Mouse (Mus musculus) heart, embryonic 15.5 days (tissue): ENCODE data around the gene Fmo6. TPM values are rescaled to one million over a fixed set of nuclear protein-coding genes. Genes with fewer than 3 reads are reported as not detected.

Source experiments
- ATAC-seq: fragments of 200-750 bp; cut with Nextera tagmentation; replicated peaks from 2 replicates; pipeline ENCODE4 v1.8.0; 2017; ENCODE audit warnings: low read depth, moderate TSS enrichment; ENCODE audit not compliant: insufficient number of reproducible peaks, insufficient read depth, low FRiP score
- H3K27ac ChIP-seq: fragments of 300-500 bp; sonication (generic); 2 replicates; pipeline ENCODE4 v1.5.1; 2015; ENCODE audit warnings: mild to moderate bottlenecking, inconsistent platforms
- H3K27me3 ChIP-seq: fragments of 300-500 bp; sonication (generic); 2 replicates; pipeline ENCODE4 v1.6.1; 2015; ENCODE audit warnings: inconsistent platforms
- H3K36me3 ChIP-seq: fragments of 300-500 bp; sonication (generic); 2 replicates; pipeline ENCODE4 v1.6.1; 2015; ENCODE audit warnings: mild to moderate bottlenecking, inconsistent platforms
- H3K4me1 ChIP-seq: fragments of 300-500 bp; sonication (generic); replicated peaks from 2 replicates; pipeline ENCODE4 v1.6.1; 2015; ENCODE audit warnings: inconsistent platforms
- H3K4me2 ChIP-seq: fragments of 300-500 bp; sonication (generic); 2 replicates; pipeline ENCODE4 v1.6.1; 2015; ENCODE audit warnings: inconsistent platforms, mild to moderate bottlenecking, moderate library complexity
- H3K4me3 ChIP-seq: fragments of 300-500 bp; sonication (generic); 2 replicates; pipeline ENCODE4 v1.5.1; 2015; ENCODE audit warnings: mild to moderate bottlenecking, inconsistent platforms
- H3K9ac ChIP-seq: fragments of 300-500 bp; sonication (generic); 2 replicates; pipeline ENCODE4 v1.6.1; 2015; ENCODE audit warnings: mild to moderate bottlenecking, inconsistent platforms
- H3K9me3 ChIP-seq: fragments of 300-500 bp; sonication (generic); replicated peaks from 2 replicates; pipeline ENCODE4 v1.6.1; 2016; ENCODE audit warnings: inconsistent platforms
- WGBS: fragments of 180-500 bp; shearing (Covaris S2); methylation state at CpG from one replicate; pipeline ENCODE4 v1.1.7; 2015; ENCODE audit warnings: mixed read lengths; 5-methylcytosine and 5-hydroxymethylcytosine counted together
- polyA plus RNA-seq: library from polyadenylated mRNA; unstranded; fragments of >200 nt; fragmentation: Nextera tagmentation; extraction: Ambion mirVana; gene quantifications from 2 replicates; pipeline ENCODE4 v1.2.1, GENCODE M21; 2015

The Fmo6 gene
- polyA plus RNA-seq, 1 experiment from 2014 or later, result not detected

DNA sequence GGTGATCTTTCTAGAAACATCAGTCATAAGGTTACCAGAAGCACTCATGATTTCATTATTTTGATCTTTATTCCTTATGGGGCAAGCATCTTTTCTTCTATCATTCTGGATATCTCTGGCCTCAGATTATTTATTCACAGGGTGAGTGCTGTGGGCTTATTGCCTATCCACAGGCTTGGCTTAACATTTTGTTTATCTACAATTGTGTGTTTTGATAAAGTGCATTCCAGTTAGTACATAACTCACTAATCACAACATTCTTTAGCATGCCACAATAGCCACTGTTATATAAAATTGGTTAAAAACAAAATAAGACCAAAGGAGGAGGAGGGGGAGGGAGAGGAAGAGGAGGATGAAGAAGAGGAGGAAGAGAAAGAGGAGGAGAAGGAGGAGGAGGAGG lies 25.2 kb downstream of the Fmo6 start:
- H3K36me3 ChIP-seq, result no peaks in the 10 kb centered on the region
- H3K9me3 ChIP-seq, result no peaks in the 10 kb centered on the region
- no peak overlapping the region for H3K4me3 ChIP-seq
- no peaks in the 10 kb centered on the region for H3K4me1 ChIP-seq
- H3K27ac ChIP-seq, result no peak overlapping the region
- no peak overlapping the region for H3K4me2 ChIP-seq
- ATAC-seq, result no peak
- H3K9ac ChIP-seq, result no peak overlapping the region
- no peaks in the 10 kb centered on the region for H3K27me3 ChIP-seq

DNA sequence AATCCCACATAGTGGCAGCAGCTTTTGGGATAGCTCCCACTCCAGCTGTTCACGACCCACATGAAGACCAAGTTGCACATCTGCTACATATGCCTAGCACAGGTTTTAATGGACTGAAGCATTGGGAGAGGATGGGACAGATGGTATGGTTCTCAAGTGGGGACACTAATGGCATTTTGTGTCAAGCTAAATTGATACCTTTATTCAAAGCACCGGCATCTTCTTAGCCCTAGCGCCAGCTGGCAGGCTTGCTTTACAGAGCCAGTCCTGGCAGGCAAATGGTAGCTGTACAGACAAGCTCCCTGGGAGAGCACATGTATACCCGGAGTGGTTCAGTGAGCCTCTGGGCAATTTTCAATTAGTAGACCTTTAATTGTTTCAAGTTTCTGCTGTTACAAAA lies 35.4 kb downstream of the Fmo6 start:
- no peak overlapping the region for H3K9ac ChIP-seq
- H3K27ac ChIP-seq, result no peak overlapping the region
- H3K4me2 ChIP-seq, result no peak overlapping the region
- H3K9me3 ChIP-seq, result no peaks in the 10 kb centered on the region; the same call in 1 of the 2 replicates
- H3K4me3 ChIP-seq, result no peak overlapping the region
- 77% methylated on average over 4 of the region's 4 CpGs for WGBS
- no peaks in the 10 kb centered on the region for H3K36me3 ChIP-seq
- H3K4me1 ChIP-seq, result no peaks in the 10 kb centered on the region
- ATAC-seq, result no peak
- H3K27me3 ChIP-seq, result no peaks in the 10 kb centered on the region

DNA sequence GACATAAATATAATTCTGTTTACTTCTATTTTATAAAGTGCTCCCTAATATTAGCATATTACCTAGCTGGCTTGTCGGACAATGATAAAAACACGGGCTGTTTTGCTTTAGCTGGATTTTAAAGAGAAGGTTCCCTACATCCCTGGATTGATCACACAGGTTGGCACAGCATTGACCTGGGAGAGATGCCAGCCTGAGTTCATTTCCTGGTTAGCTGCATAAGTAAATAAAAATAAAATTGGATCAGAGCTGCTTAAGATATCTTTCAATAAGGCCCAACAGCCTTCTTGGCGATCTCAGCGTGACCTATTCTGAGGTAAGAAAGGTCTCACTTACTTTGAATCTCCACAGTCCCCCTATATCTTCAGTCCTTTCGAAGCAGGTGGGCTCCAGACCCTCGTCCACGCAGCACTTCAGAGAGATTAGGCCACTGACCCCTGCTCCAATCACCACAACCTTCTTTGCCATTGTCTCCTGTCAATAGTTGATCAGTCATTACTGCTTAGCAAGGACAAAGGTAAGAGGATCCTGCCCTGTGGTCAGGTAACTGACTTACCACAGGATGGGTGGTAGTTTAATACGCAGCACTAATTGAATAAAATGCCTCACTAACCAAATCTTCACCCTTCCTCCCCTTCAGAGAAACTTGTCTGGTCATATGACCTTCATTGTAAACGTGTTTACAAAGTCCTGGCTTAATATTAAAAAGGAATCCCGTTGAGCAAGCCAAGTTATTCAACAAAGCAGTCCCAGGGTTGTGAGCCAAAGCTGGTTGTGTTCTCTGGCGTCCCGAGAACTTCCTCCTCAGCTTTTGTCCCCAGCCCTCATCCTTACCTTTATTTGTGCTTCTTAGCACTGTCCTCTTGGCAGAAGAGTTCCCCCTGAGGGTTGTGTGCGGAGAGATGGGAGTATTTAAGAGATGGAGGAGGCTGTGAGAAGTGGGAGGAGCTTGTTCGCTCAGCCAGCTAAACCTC lies 39.2 kb downstream of the Fmo6 start, which contains the start of gene Fmo2:
Gene Fmo2, minus strand, starts transcription at position 889 of the 974 bp plus-strand sequence.
- H3K27ac ChIP-seq, result no peak within 1 kb of the TSS
- 63% methylated on average over 14 of the region's 14 CpGs for WGBS
- no peak for ATAC-seq
- H3K9me3 ChIP-seq, result no peaks in the 10 kb centered on the region
- no peak within 1 kb of the TSS for H3K4me3 ChIP-seq
- no peaks in the 10 kb centered on the region for H3K36me3 ChIP-seq
- no peaks in the 10 kb centered on the region for H3K4me1 ChIP-seq
- H3K4me2 ChIP-seq, result no peak within 1 kb of the TSS
- H3K27me3 ChIP-seq, result no peaks in the 10 kb centered on the region
- H3K9ac ChIP-seq, result no peak within 1 kb of the TSS

DNA sequence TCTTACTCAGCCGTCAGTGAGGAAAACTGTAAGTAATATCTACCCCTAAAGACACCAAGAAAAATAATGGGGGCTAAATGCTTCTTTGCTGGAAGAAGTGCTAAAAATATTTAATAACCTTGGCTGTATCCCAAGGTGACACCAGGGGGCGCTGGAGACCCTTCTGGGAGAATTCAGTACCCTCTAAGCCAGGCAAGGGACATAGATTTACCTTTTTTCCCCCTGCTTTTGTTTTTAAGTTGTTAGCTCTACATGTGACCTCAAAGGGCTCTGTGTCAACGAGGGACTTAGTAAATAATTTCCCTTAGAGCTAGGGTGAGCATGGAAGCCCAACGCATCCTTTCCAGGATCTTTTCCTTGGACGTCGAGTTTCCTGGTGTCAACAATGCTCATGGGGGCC lies 41.4 kb downstream of the Fmo6 start:
- WGBS, result 40% methylated on average over 6 of the region's 6 CpGs
- Histone ChIP-seq H3K4me1 (no peaks in the 10 kb centered on the region), H3K9me3 (no peaks in the 10 kb centered on the region), H3K27ac (no peak overlapping the region), H3K27me3 (no peaks in the 10 kb centered on the region), H3K4me3 (no peak overlapping the region), H3K36me3 (no peaks in the 10 kb centered on the region), H3K4me2 (no peak overlapping the region), H3K9ac (no peak overlapping the region)
- ATAC-seq, result no peak

DNA sequence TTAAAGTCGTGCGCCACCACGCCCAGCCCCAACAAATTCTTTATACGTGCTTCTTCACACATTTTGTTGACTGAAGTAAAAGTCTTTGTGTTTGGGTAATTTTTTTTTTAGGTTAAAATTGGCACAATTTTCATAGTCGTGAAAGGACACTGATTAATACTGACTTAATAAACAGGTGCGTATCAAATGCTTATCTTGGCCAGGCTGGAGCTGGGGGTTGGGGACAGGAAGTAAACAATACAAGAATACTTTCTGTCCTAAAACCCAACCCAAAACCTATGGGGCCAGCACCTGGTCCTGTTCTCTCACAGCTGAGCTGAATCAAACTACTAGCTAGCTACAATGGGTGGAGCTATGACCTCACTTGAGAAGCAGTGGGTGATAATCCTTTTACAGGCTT lies 44.3 kb downstream of the Fmo6 start:
- no peaks in the 10 kb centered on the region for H3K9me3 ChIP-seq
- H3K36me3 ChIP-seq, result no peaks in the 10 kb centered on the region
- WGBS, result 89% methylated on average over 6 of the region's 6 CpGs
- no peaks in the 10 kb centered on the region for H3K4me1 ChIP-seq
- ATAC-seq, result no peak
- H3K4me3 ChIP-seq, result no peak overlapping the region
- no peak overlapping the region for H3K4me2 ChIP-seq
- no peak overlapping the region for H3K27ac ChIP-seq
- no peak overlapping the region for H3K9ac ChIP-seq
- H3K27me3 ChIP-seq, result no peaks in the 10 kb centered on the region

DNA sequence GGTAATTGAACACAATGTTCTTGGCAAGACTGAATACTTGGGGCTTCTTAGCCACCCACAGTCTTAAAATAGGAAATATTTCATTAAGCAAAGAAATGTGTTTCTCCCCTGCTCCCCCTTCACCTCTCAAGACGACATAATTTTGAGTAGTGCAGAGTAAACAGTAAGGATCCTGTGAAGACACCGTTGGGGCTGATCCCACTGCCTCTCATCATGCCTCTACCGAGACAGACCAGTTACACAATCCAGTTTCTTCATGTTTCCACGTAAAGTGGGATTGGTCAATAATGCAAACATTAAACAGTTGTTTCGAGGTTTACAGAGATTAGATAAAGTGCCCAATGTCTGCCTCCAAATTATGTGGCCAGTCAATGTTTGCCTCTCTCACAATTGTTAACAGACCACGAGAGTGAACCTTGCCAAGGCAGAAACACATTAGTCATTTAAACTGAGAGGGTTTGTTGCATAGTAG lies 45.3 kb downstream of the Fmo6 start:
- Histone ChIP-seq H3K27ac (no peak overlapping the region), H3K36me3 (no peaks in the 10 kb centered on the region)
- ATAC-seq, result no peak

DNA sequence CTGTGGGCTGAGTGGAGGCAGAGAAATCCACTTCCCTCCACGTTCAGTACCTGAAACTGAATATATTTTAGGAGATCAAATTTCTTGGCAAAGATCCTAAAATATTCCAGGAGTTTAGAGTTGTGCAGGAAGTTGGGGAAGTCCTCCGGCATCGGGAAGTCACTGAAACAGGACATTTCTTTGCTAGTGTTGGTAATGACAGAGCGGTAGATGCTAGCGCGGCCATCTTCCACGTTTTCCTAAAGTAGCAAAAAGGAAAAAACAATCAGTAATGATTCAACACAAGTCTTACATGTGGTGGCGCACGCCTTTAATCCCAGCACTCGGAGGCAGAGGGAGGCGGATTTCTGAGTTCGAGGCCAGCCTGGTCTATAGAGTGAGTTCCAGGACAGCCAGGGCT lies 48.7 kb downstream of the Fmo6 start:
- no peaks in the 10 kb centered on the region for H3K27me3 ChIP-seq
- 81% methylated on average over 12 of the region's 12 CpGs for WGBS
- H3K27ac ChIP-seq, result no peak overlapping the region
- no peaks in the 10 kb centered on the region for H3K9me3 ChIP-seq
- ATAC-seq, result no peak
- no peak overlapping the region for H3K9ac ChIP-seq
- H3K36me3 ChIP-seq, result no peaks in the 10 kb centered on the region
- H3K4me3 ChIP-seq, result no peak overlapping the region
- no peak overlapping the region for H3K4me2 ChIP-seq
- no peaks in the 10 kb centered on the region for H3K4me1 ChIP-seq

More for the DNA sequence above, 45.3 kb downstream of the Fmo6 start:
- WGBS, result 43% methylated on average over 6 of the region's 6 CpGs
- no peaks in the 10 kb centered on the region for H3K27me3 ChIP-seq
- no peaks in the 10 kb centered on the region for H3K9me3 ChIP-seq
- H3K4me2 ChIP-seq, result no peak overlapping the region
- H3K4me3 ChIP-seq, result no peak overlapping the region
- no peaks in the 10 kb centered on the region for H3K4me1 ChIP-seq
- no peak overlapping the region for H3K9ac ChIP-seq

DNA sequence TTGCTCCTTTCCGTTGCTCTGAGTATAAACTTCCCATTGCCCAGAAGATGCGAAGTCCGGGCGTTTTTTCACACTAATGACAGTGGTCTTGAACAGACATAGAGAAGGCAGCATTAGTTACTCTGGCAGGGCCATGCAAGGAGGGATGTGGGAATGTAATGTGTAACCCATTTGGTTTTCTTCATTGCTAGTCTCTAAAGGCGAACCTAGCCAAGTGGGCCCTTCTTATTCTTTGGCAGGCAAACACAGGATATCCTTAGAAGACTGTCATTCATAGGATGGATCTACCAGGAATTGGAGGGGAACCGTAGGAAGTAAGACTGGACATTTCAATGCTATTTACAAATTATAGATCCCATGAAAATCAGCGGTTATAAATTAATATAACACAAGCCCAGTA lies 49.7 kb downstream of the Fmo6 start:
- Histone ChIP-seq H3K9me3 (no peaks in the 10 kb centered on the region), H3K4me3 (no peak overlapping the region), H3K4me2 (no peak overlapping the region), H3K27ac (no peak overlapping the region), H3K36me3 (no peaks in the 10 kb centered on the region), H3K27me3 (no peaks in the 10 kb centered on the region), H3K4me1 (no peaks in the 10 kb centered on the region), H3K9ac (no peak overlapping the region)
- no peak for ATAC-seq
- 85% methylated on average over 7 of the region's 7 CpGs for WGBS

DNA sequence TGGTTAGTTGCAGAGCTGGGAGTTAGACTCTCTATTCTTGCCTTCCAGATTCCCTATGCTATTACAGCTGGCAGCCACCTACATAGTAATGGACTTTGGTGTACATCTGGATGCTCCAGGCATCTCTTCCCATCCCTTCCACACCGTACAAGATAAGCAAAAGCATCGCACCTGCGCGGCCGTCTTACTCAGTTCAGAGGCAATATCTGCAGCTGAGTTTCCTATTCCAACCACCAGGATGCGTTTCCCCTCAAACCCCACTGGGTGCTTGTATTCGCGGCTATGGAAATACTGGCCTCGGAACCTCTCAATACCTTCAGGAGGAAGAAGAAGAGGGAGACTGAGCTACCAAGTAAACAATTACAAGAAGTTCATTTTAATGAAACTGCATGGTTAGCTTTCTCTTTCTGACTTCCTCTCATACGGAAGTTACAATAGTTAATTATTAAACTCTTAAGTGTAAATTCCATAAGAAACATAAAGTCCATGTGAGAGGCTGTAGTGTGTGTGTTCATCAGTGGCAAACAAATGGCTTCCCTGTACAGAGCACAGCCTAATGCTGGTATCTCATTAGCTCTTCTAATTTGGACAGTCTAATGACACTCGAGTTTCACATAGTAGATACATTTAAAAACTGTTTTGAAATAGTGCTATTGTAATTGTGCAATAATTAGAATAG lies 51.0 kb downstream of the Fmo6 start:
- 81% methylated on average over 11 of the region's 11 CpGs for WGBS
- H3K36me3 ChIP-seq, result no peaks in the 10 kb centered on the region
- H3K4me2 ChIP-seq, result no peak overlapping the region
- no peak overlapping the region for H3K27ac ChIP-seq
- no peak overlapping the region for H3K4me3 ChIP-seq
- ATAC-seq, result no peak
- H3K9me3 ChIP-seq, result no peaks in the 10 kb centered on the region
- H3K27me3 ChIP-seq, result no peaks in the 10 kb centered on the region
- H3K9ac ChIP-seq, result no peak overlapping the region
- H3K4me1 ChIP-seq, result no peaks in the 10 kb centered on the region

DNA sequence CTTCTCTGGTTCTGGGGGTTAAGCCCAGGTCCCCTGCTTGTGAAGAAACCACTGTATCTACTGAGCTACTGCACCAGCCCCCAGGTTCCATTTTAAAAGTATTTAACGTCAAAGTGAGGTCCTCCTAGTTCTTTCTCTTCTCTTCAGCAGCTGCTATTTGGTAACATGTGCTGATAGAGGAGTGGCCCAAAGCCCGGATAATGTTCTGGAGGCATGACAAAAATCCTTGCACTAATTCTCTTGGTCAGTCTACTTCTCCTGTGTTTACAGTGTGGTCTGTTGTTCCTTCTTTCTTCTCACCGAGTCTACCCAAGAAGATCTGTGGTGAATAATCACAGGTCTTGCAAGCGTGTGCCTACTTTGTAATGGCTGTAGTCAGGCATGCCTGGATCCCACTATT lies 54.6 kb downstream of the Fmo6 start:
- Histone ChIP-seq H3K9me3 (no peaks in the 10 kb centered on the region), H3K4me3 (no peak overlapping the region), H3K27ac (no peak overlapping the region), H3K36me3 (no peaks in the 10 kb centered on the region), H3K4me1 (no peaks in the 10 kb centered on the region), H3K9ac (no peak overlapping the region), H3K4me2 (no peak overlapping the region), H3K27me3 (no peaks in the 10 kb centered on the region)
- 55% methylated on average over 4 of the region's 4 CpGs for WGBS
- no peak for ATAC-seq

DNA sequence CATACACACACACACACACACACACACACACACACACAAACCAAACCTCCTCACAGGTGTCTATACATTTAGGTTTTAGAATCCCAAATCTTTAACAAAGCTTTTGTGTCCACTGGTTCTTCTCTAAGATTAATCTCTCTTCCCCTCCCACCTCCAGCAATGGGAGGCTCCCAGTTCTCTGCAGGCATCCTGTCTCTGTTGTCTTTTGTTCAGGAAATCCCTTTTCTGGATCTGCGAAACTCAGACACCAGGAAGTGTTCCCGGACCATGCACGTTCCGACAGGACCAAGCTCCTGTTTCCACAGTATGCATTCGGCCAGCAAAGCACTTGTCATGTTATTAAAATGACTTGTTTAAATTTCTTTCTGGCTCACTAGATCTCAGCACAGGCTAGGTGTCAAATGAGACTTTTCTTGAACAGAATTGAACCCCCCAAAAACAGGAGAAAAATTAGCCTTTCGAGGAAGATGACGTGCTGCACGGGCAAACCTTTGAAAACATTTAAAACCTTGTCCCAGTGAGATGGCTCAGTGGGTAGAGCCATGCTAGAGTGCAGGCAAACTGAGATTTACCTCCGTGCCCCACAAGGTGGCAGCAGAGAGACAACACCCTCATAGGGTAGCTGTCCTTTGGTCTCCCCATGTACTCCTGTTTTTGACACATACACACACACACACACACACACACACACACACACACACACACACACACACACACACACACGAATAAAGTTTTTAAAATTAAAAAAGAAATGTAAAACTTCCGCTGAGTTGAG lies 57.5 kb downstream of the Fmo6 start:
- Histone ChIP-seq H3K27me3 (no peaks in the 10 kb centered on the region), H3K9ac (no peak overlapping the region), H3K9me3 (no peaks in the 10 kb centered on the region), H3K4me1 (no peaks in the 10 kb centered on the region), H3K4me3 (no peak overlapping the region), H3K4me2 (no peak overlapping the region), H3K27ac (no peak overlapping the region), H3K36me3 (no peaks in the 10 kb centered on the region)
- WGBS, result 50% methylated on average over 11 of the region's 11 CpGs
- peak; percentile 35; the same call in 1 of the 2 replicates for ATAC-seq
